Mouse (Mus musculus): Measurements from ENCODE around the gene Ndufs2. TPM values are rescaled to one million over a fixed set of nuclear protein-coding genes. Genes with fewer than 3 reads are reported as not detected.

Ndufs2 gene
- polyA plus RNA-seq, 1 experiment from 2014 or later: 215 TPM

GRCm38 (mm10) chr1:171232348-171232747, 18.8 kb downstream of the Ndufs2 start:
- DNase-seq (ENCODE audit: low spot score): no peak

GRCm38 (mm10) chr1:171231844-171232243, 19.3 kb downstream of the Ndufs2 start:
- DNase-seq (ENCODE audit: low spot score): no peak

- no peak for DNase-seq (ENCODE audit: low spot score)
Observed at GRCm38 (mm10) chr1:171230215-171230614, 21.0 kb downstream of the Ndufs2 start.

GRCm38 (mm10) chr1:171229750-171230149, 21.4 kb downstream of the Ndufs2 start:
- no peak for DNase-seq (ENCODE audit: low spot score)

- no peak for DNase-seq (ENCODE audit: low spot score)
Observed at GRCm38 (mm10) chr1:171227879-171228278, 23.3 kb downstream of the Ndufs2 start.

GRCm38 (mm10) chr1:171226780-171227179, 24.4 kb downstream of the Ndufs2 start:
- DNase-seq (ENCODE audit: low spot score): no peak

GRCm38 (mm10) chr1:171224857-171225256, 26.3 kb downstream of the Ndufs2 start, which contains the start of gene Apoa2:
TSS of gene Apoa2 (plus strand) at chr1:171225054.
- DNase-seq (ENCODE audit: low spot score): no peak

GRCm38 (mm10) chr1:171223796-171224195, 27.4 kb downstream of the Ndufs2 start:
- DNase-seq (ENCODE audit: low spot score): no peak

GRCm38 (mm10) chr1:171223168-171223567, 28.0 kb downstream of the Ndufs2 start:
- no peak for DNase-seq (ENCODE audit: low spot score)

GRCm38 (mm10) chr1:171222238-171223155, 28.7 kb downstream of the Ndufs2 start, which contains the start of gene Tomm40l:
TSS of gene Tomm40l (minus strand) at chr1:171222514.
- DNase-seq (ENCODE audit: low spot score): peak; percentile 96

- peak; percentile 21 for DNase-seq (ENCODE audit: low spot score)
Observed at GRCm38 (mm10) chr1:171221281-171222193, 29.7 kb downstream of the Ndufs2 start.

GRCm38 (mm10) chr1:171220871-171221270, 30.3 kb downstream of the Ndufs2 start:
- peak; percentile 82 for DNase-seq (ENCODE audit: low spot score)

- no peak for DNase-seq (ENCODE audit: low spot score)
Observed at GRCm38 (mm10) chr1:171216241-171216955, 34.8 kb downstream of the Ndufs2 start.

GRCm38 (mm10) chr1:171213801-171214496, 37.2 kb downstream of the Ndufs2 start, which contains the start of gene Nr1i3:
TSS of gene Nr1i3 (plus strand) at chr1:171213970.
- no peak for DNase-seq (ENCODE audit: low spot score)

- DNase-seq (ENCODE audit: low spot score): no peak
Observed at GRCm38 (mm10) chr1:171212854-171213253, 38.3 kb downstream of the Ndufs2 start.

- DNase-seq (ENCODE audit: low spot score): no peak
Observed at GRCm38 (mm10) chr1:171209409-171209808, 41.8 kb downstream of the Ndufs2 start.

- no peak for DNase-seq (ENCODE audit: low spot score)
Observed at GRCm38 (mm10) chr1:171205704-171206493, 45.3 kb downstream of the Ndufs2 start.

- no peak for DNase-seq (ENCODE audit: low spot score)
Observed at GRCm38 (mm10) chr1:171204249-171204644, 46.9 kb downstream of the Ndufs2 start.

- DNase-seq (ENCODE audit: low spot score): no peak
Observed at GRCm38 (mm10) chr1:171203471-171204248, 47.5 kb downstream of the Ndufs2 start.

Data from thymus, postnatal 0 days (tissue).